Mouse (Mus musculus): Measurements from ENCODE around the gene Phactr3.

Gene Phactr3

DNA sequence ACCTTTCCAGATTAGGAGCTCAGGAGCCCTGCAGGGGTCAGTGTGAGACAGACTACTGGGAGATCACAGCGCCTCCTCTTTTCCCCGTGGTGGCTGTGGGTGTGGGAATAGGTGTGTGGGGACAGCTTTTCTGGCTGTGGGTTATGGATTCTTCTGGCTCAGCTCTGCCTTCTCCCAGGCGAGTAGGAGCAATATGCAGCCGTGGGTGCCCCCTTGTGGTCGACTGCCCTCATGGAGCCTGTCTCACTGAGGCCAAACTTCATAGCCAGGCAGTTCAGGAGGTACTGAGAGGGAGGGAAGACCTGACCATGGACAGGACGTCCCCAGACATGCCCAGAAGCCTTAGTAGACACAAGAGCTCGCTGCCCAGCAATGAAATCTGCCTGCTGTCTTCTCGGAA is 145.6 kb downstream of the Phactr3 start:
- peak in 1 of 2 experiments; percentile 53 for DNase-seq

DNA sequence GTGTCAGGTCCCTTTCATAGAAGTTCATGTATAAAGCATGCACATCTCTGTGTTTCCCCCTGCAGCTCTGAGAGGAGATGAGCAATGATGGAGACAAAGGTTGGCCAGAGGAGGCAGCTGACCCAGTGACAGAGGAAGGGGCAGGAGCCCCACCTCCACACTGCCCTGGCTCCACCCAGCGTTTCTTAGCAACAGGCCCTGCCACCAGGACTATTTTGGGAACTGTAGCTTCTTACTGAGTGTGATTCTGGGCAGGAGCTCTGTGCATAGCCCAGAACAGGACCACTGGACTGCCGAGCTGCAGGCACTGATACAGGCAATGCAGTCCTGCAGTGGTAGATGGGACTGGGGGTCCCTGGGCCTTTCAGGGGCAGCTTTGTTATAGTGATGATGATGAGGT is 146.7 kb downstream of the Phactr3 start:
- no peak for DNase-seq

- DNase-seq = no peak
These were observed 152.0 kb downstream of the Phactr3 start for GRCm38 (mm10) chr2:178270794-178271193.

DNA sequence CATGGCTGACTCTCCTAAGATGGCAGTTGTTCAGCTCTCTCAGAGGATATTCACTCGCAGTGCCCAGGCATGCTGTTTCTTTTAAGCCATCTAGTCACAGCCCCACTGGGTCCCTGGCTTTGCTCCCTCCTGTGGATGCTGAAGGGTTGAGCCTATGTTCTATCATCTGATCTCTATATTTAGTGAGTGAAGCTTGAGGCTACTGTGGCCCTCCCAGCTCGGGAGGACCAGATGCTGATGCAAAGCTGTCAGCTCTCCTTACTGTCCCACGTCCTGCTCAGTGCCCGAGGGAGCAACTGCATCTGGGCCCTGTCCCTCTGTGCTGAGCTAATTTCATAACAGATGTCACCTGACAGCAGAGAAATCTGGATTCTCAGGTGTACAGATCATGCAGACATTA is 153.6 kb downstream of the Phactr3 start:
- DNase-seq = no peak

GRCm38 (mm10) chr2:178274126-178274525 is 155.4 kb downstream of the Phactr3 start:
- DNase-seq = no peak

GRCm38 (mm10) chr2:178277206-178277605 is 158.4 kb downstream of the Phactr3 start:
- DNase-seq = no peak

GRCm38 (mm10) chr2:178281183-178281582 is 162.4 kb downstream of the Phactr3 start:
- no peak for DNase-seq

DNA sequence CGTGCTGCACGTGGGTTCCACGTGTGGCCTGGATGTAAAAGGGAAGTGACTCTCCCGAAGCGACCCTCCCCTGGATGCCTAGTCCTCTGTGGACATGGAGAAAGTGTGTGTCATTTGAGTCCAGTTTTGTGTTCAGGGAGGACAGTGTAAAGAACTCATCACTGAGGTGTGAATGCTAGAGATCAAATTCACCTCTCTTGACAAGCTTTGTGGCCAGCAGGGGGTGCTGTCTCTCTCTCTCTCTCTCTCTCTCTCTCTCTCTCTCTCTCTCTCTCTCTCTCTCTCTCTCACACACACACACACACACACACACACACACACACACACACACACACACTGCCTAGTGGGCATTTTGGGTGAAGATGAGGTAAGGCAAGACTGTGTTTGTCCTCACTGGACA is 168.5 kb downstream of the Phactr3 start:
- DNase-seq = peak in 1 of 2 experiments; percentile 10

GRCm38 (mm10) chr2:178288666-178289065 is 169.9 kb downstream of the Phactr3 start:
- no peak for DNase-seq

DNA sequence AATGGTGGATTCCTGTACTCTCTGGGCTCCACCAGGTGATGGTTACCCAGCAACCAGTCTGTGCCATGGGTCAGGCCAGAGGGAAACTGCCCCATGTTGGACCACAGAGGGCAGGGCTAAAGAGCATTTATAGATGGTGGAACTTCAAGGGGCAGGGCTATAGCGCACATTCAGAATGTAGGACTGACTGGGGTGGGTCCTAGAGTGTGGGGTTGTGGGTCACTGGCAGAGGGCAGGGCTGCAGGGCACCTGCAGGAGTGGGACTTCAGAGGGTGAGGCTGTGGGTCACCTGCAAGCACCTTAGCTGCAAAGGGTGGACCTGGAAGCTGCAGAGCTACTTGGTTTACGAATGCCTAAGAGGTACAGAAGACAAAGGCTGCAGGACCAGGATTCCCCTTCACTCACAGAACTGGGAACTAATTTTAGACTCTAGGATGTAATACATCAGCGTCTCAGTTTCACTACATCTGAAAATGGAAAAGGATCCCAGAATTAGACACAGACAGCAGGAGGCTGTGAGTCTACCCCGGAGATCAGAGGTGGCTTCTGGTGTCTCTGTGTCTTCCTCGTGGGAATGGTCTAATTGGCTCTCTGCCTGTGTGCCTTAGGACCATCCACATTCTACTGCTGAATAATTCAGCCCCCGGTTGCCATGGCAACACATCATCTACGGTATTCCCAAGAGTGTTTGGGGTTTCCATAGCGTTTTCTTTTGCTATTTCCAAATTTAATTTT is 184.8 kb downstream of the Phactr3 start:
- no peak for DNase-seq

GRCm38 (mm10) chr2:178304188-178304529 is 185.4 kb downstream of the Phactr3 start:
- no peak for DNase-seq

DNA sequence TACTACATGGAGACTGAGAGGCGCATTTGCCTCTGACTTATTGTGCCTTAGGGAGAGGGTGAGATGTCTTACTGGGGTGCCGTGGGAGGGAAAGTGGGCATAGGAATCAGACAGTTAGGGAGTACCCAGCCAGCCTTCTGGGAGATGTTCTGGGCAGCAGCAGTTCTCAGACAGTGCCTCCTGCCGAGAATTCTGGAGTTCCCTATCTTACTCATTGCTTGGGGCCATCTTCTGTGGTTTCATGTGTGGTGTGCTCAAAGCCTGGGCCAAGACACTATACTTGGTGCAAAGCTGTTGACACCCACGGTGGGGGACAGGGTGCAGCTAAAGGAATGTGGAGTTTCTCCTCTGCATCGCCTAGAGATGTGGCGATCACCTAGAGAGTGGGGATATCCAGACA is 185.9 kb downstream of the Phactr3 start:
- no peak for DNase-seq

DNA sequence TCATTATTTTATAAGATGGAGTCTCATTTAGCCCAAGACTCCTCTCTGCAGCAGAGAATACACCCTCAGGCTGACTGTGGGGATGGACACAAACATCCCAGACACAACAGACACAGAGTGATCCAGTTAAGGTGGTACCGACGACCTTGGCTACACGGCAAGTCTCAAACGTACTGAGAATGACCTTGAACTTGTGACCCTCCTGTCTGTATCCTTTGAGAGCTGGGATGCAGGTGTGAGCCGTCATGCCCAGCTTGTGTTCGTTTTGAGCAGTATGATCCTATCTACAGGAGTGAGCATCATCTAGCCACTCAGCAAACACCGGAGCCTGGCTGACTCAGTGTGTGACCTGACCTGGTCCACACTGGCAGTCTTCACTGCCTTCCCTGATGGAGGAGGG is 194.8 kb downstream of the Phactr3 start:
- DNase-seq = no peak

GRCm38 (mm10) chr2:178316281-178316680 is 197.5 kb downstream of the Phactr3 start:
- DNase-seq = no peak

DNA sequence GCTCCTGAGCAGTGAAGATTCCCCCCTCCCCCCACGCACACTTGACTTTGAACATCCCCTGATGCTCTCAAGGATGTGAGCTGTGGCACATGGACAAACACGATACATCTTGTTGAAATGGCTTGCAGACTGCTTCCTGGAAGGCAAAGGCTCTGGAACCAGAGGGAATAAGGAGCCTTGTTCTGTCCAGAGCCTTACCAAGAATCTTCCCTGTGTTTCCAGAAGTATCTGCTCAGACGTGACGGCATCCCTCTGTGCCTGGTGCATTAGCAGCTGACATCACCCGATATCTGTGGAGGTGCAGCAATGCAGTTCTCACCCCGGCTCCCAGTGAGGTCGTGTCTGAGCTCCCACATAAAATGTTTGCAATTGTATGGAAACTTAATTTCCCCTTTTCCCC is 201.0 kb downstream of the Phactr3 start:
- no peak for DNase-seq

DNA sequence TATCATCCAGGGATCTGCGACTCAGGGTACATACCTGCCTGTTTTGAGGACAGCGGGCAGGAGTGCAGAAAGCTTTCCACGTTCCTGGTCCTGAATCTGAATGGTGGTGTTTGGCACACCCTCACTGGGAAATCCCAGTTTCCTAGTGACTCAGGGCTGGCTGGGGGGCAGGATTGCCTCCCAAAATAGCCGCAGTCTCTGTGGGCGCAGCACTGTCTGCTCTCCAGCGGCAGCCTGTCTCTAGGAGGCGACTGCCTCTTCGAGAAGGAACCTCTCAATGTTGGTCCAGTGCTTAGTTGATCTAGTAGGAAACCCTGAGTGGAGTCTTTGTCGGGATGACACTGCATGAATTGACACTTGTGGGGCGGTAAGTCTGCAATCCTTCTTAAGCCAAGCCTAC is 202.5 kb downstream of the Phactr3 start:
- no peak for DNase-seq

DNA sequence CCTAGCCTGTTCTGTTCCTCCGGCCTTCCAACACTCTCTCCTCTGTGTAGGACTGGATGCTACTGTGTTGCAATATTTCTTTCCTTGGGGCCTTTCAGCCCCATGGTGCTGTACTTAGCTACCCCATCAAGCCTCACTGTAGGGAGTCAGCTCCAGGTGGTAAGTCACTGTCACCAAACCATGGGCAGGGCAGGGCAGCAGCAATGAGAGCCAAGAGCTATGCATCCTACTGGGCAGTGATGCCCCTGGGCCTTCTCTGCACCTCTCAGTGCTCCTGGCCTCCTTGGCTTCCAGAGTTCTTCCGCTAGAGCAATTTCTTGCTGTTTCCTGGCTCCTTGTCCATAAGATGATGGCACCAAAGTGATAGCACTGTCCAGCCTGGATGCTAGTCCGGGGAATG is 205.6 kb downstream of the Phactr3 start:
- no peak for DNase-seq

- no peak for DNase-seq
These were observed 206.0 kb downstream of the Phactr3 start for GRCm38 (mm10) chr2:178324818-178325217.

- DNase-seq = no peak
These were observed 207.3 kb downstream of the Phactr3 start for GRCm38 (mm10) chr2:178326067-178326466.

- no peak for DNase-seq
These were observed 208.1 kb downstream of the Phactr3 start for GRCm38 (mm10) chr2:178326750-178327465.

DNA sequence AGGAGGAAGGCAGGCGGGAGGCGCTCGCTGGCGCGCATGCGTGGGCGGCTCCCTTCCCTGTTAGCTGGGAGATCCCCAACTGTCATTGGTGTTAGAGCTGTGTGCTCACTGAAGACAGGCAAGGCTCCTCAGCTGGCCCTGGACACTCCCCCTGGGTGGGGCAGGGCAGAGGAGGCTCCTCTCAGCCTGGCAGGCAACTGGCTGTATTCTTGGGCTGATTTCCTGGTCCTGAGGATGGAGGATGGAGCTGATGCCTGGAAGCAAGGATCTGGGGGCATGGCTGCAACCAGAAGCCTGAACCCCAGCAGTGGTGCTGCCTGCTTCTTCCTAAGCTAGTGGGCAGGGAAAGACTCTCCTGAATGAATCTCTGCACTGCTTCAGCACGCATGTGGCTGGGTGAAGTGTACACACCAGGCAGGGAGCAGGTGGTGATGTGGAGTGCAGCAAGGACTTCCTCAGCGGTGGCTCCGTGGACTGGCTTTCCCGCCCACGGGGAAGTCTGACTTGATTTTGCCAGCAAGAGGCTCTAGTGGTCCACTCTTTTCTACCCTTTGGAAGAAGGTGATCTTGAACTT is 208.8 kb downstream of the Phactr3 start:
- no peak for DNase-seq

GRCm38 (mm10) chr2:178329551-178329950 is 210.8 kb downstream of the Phactr3 start:
- DNase-seq = no peak

- no peak for DNase-seq
These were observed 211.2 kb downstream of the Phactr3 start for GRCm38 (mm10) chr2:178329986-178330385.

- no peak for DNase-seq
These were observed 219.1 kb downstream of the Phactr3 start for GRCm38 (mm10) chr2:178337878-178338277.

Data from spleen, adult 18-20 months (tissue).